Mouse (Mus musculus): ENCODE results near the gene Rnf183.
"Not testable (repeated sequence)": the region's sequence is repeated elsewhere in the genome, so short reads cannot be mapped to it uniquely, and the experiment has no call there.

The Rnf183 gene

DNA sequence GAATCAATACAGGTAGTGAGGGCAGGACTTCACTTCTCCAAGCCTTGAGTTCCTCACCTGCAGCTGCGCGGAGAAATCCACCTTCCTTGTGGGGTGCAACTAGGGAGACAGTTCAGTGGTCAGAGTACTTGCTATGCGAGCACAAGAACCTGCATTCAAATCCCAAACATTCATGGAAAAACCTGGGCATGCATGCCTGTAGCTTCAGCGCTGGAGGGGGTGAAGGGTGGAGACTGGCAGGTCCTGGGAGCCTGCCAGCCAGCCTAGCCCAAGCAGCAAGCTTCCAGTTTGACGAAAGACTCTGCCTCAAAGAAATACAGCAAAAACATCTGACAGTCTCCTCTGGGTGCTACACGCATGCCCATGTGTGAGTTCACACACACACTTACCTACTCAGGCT is at the start of gene Rnf183:
Rnf183 (minus strand) TSS at position 172 of the 400 bp plus-strand sequence.
- DNase-seq = peak; percentile 57

GRCm38 (mm10) chr4:62480709-62481605 is 45.9 kb upstream of the Rnf183 start:
- DNase-seq = peak; percentile 45

DNA sequence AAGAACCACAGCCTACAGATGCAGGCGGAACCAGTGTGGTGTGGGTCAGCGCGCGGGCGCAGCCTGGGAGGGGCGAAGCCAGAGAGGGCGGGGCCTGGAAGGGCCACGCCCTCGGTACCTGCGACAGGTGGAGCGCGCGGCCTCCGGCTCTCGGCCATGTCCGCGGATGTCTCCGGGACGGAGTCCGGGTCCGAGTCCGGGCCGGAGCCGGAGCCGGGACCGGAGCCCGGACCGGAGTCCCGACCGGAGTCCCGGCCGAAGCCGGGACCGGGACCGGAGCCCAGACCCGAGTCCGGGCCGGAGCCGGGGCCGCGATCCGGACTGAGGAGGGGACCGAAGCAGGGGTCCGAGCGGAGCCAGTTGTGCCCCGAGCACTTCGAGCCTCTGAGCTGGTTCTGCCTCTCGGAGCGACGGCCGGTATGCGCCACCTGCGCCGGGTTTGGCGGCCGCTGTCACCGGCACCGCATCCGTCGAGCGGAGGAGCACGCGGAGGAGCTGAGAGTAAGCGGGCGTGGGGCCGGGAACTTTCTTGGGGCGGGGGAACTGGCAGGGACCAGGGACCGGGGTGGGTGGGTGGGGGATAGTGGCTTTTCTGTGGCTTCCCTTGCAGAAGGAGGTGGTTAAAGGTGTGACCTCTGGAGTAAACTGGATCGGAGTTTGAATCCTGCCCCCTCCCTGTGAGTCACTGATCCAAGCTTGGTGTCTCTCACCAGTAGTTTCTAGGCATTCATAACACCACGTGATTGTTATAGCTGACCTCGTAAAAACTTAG is 45.1 kb upstream of the Rnf183 start, which contains the start of gene Bspry:
Bspry (plus strand) TSS at position 117 of the 772 bp plus-strand sequence.
- DNase-seq = peak; percentile 83

DNA sequence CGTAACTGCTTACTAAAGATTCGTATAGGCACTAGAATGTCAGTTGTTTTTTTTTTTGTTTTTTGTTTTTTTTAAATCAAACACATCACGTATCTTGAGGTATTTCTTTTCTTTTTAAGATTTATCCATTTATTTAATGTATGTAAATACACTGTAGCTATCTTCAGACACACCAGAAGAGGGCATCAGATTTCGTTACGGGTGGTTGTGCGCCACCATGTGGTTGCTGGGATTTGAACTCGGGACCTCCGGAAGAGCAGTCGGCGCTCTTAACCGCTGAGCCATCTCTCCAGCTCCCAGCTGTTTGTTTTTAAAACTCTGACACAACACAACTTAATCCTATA is 44.5 kb upstream of the Rnf183 start:
- DNase-seq = not testable (repeated sequence)

DNA sequence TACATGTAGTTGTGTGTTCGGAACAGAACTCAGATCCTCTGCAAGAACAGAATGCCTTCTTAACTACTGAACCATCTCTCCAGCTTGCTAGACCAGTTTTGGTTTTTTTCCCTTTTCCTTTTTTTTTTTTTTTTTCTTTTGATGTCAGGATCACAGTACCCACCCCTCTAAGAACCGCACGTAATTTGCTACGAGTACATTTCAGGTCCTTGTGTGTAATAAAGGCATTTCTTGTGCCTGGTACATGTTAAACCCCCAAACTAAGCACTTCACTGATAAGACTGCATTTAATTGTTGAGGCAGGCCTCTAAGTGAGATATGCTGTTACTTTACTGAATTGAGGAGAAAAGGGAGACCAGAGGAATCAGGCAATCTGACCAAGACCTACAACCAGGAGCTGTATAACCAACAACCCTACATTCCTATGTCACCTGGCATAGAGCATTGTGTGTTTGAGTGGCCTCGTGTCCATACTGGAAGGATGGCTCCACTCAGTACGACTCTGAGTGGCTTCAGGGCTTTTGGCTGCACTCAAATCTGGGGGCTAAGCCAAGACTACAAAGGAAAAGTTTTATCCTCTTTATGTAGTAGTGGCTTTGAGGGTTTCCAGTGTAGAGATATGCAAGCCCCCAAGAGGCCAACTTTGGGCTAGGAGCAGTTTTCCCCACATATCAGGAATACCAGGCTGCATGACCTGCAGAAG is 42.6 kb upstream of the Rnf183 start:
- DNase-seq = no peak

DNA sequence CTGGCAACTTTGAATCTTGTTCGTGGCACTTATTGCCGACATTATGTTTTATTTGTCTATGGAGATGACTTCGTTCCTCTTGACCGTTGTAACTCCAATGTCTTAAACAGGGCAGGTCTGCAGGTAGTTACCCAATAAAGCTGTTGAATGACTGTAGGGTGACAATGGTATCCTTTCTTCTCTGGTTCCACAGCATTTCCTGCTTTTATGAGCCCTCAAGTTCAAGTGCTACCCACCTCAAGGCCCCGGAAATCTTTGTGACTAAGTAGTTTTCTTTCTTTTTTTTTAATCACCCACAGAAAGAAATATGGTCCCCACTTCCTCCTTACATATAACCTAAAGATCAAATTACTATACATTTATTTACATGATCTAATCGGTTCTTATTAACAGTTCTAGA is 40.7 kb upstream of the Rnf183 start:
- DNase-seq = no peak

GRCm38 (mm10) chr4:62475131-62475530 is 40.1 kb upstream of the Rnf183 start:
- no peak for DNase-seq

- DNase-seq = no peak
Measured at GRCm38 (mm10) chr4:62472071-62472470, 37.0 kb upstream of the Rnf183 start.

DNA sequence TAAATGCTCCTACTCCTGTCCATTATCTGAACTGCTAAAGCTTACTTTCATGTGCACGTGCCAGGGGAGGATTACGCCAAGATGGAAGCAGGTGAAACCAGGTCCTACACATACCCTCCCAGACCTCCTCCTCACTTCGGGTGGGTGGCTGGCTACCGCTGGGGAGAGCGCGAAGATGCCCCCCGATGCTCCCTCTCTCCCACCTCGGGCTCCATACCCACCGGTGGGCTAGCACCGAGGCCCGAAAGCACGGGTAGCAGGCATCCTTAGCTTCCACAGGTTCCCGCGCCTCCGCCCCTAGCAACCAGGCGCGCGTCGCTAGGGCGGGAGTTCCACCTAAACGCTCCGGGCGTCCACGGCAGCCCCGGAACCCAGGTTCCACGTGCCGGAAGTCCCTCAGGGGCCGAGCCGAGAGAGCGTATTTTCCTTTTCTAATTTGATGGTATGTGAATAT is 35.6 kb upstream of the Rnf183 start, which contains the start of gene Wdr31:
Wdr31 (minus strand) TSS at position 299 of the 454 bp plus-strand sequence.
- peak; percentile 86 for DNase-seq

DNA sequence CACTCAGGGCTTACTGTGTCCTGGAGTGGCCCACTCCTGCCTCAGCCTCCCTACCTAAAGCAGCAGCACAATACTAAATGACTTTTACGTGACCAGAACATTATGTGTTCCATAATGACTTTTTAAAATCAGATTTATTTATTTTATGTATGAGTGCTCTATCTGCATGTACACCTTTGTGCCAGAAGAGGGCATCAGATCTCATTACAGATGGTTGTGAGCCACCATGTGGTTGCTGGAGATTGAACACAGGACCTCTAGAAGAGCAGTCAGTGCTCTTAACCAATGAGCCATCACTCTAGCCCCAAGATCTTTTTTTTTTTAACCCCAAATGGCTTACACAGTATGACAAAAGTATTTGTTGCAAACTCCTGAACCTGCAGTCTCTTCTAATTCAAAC is 33.1 kb upstream of the Rnf183 start:
- no peak for DNase-seq

DNA sequence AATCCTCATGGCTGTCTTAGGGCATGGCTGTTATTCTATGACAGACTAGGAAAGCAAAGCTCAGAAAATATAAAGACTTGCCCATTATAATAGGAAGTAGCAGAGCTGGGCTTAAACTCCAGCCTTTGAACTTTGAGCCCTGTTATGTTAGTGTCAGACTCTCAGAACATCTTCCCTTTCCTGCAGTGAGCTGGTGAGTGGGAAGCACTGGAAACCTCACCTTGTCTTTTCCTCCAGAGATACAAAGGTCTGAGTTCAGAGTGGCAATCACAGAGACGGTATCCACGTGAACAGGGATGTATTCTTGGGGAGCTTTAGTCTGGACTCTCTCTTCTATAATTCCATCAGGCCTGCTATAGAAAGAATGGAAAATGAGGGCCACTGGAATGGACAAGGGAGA is 28.1 kb upstream of the Rnf183 start:
- no peak for DNase-seq

GRCm38 (mm10) chr4:62460348-62460747 is 25.3 kb upstream of the Rnf183 start:
- DNase-seq = no peak

GRCm38 (mm10) chr4:62459081-62459480 is 24.0 kb upstream of the Rnf183 start:
- no peak for DNase-seq

DNA sequence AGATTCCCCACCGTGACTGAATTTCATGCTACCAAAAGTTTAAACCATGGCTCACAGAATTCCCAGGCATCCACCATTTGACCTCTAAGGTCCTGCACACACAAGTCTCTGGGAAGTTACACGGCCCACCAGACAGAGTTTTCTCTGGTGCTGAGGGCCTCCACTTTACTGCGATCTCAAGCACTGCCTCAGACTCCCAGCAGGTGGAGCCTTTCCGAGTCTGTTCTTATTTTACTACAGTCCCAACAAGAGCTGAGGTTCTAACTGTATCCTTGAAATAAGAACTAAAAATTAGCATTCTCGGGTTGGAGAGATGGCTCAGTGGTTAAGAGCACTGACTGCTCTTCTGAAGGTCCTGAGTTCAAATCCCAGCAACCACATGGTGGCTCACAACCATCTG is 19.9 kb upstream of the Rnf183 start:
- DNase-seq = peak; percentile 69

DNA sequence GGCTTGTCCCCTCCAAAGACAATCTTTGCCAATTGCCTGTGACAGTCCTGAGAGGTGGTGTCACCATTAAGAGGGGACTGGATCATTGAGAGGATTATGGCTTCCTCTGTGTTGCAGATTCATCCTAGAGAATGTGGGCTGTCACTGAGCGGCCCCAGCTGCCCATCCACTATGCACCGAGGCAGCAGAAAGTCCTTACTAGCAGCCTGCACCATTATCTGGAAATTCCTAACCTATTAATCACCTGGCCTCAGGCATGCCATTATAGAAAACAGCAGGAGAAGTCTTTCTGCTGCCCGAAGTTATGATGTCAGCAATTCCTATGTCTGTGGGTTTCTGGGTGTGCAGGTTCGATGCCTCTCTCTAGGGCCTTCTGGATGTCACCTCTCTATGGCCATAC is 5.9 kb upstream of the Rnf183 start:
- no peak for DNase-seq

DNA sequence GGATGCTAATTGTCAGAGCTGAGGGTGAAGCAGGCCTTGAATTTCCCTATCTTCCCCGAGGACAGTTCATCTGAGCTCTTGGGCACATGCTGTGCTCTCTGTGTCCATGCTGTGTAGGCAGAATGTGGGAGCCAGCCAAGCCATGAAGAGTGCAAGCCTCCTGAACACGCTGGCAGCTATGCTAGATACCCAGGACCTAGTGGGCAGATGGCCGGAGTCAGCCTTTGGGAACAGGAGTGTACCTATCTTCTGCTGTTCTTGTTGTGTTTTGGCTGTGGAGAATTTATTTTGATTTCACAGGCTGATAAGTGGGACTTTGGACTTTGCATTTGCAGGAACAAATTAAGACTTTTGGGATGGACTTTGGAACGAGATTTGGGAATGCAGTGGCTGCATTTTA is 5.5 kb upstream of the Rnf183 start:
- peak; percentile 44 for DNase-seq

- DNase-seq = no peak
Measured at GRCm38 (mm10) chr4:62439793-62440192, 4.7 kb upstream of the Rnf183 start.

GRCm38 (mm10) chr4:62437871-62438270 is 2.8 kb upstream of the Rnf183 start:
- peak; percentile 78 for DNase-seq

- no peak for DNase-seq
Measured at GRCm38 (mm10) chr4:62437256-62437778, 2.3 kb upstream of the Rnf183 start.

- peak; percentile 37 for DNase-seq
Measured at GRCm38 (mm10) chr4:62433939-62434870, 847 bp downstream of the Rnf183 start.

- DNase-seq = no peak
Measured at GRCm38 (mm10) chr4:62431522-62431921, 3.5 kb downstream of the Rnf183 start.

- no peak for DNase-seq
Measured at GRCm38 (mm10) chr4:62430678-62431077, 4.4 kb downstream of the Rnf183 start.

Measured in kidney, postnatal 10 days (tissue).